Mouse (Mus musculus): Measurements from ENCODE around the gene Fam160b1. TPM values are rescaled to one million over a fixed set of nuclear protein-coding genes. Genes with fewer than 3 reads are reported as not detected.
A peak's percentile ranks its signal among the peaks of the same experiment; 100 is the strongest.

The Fam160b1 gene
- polyA plus RNA-seq, 1 experiment from 2014 or later, result 15.1 TPM

DNA sequence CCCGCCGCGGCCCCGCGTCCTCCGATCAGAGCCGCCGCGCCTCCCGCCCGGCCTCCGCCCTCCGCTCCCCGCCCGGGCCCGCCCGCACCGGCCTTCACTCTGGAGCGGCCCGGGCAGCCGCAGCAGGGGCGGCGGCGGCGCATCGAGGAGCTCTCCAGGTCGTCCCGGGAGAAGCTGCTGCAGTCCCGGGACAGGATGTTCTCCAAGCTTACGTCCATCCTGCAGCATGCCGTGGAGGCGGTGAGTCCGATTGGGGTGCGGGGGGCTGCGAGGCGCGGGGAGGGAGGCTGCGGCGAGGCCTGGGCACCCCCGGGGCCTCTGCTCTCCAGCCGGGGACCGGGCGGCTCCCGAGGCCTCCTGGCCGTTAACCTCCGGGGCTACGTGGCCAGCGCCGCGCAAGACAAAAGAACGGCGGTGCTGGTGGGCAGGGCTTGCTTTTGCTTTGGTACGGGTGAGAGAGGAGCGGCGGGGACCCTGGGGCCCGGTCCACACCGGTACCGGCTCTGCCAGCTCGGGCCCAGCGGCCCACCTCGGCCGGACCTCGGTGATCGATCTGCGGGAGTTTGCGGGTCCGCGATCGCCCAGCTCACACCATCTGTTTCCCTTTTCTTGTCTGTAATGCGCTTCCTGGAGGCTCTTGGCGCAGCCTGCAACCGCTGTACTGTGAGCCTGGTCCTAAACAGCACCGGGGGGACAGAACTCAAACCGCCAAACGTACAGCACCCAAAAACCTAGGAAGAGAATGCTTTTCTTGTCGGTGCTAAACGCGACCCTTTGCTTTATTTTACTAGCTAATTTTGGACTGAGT is 855 bp downstream of the Fam160b1 start:
- H3K27me3 ChIP-seq (ENCODE audit: control insufficient read depth, insufficient read depth, low read length), result no peaks in the 10 kb centered on the region
- peak overlapping the region; percentile 80 to 85 for H3K4me3 ChIP-seq (ENCODE audit: control insufficient read depth in 1 of 2, insufficient read depth in 1 of 2, low read depth in 1 of 2, low read length in 2 of 2)
- no peaks in the 10 kb centered on the region for H3K36me3 ChIP-seq (ENCODE audit: control insufficient read depth, insufficient read depth, low read length)
- under 1% methylated on average over 57 of the region's 78 CpGs for WGBS
- H3K4me2 ChIP-seq (ENCODE audit: low read length), result peak overlapping the region; percentile 74
- peak overlapping the region; percentile 90 to 97 for H3K27ac ChIP-seq (replicated peaks in 1 of 2; ENCODE audit: control insufficient read depth in 1 of 2, insufficient read depth in 1 of 2, low read depth in 2 of 2, low read length in 2 of 2)
- ATAC-seq (ENCODE audit: insufficient number of reproducible peaks, insufficient read depth, low FRiP score, low read depth), result peak; percentile 36
- peaks cover 29 to 58% of the 10 kb centered on the region in 2 experiments for H3K4me1 ChIP-seq (ENCODE audit: control insufficient read depth in 2 of 2, insufficient read depth in 2 of 2, low read length in 2 of 2)
- H3K9me3 ChIP-seq (ENCODE audit: control insufficient read depth, low read length), result no peaks in the 10 kb centered on the region
- peak overlapping the region; percentile 100 for H3K9ac ChIP-seq (ENCODE audit: low read length)

DNA sequence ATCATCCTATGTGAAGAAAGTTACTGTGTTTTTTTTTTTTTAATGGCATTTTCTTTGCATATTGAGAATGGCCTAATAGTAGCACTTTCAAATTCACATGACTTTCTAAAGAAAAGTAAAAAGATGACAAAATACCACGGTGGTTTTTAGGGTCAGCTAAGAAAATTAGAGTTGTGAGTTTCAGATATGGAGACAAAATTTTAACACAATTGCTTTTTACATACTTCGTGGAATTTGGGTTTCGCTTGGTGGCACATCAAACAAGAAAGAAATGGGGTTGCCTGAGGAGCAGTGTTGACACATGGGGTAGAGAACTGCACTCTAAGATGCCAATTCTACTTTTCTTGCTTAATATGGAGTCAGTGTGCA is 1.4 kb downstream of the Fam160b1 start:
- Histone ChIP-seq H3K9me3 (ENCODE audit: control insufficient read depth, low read length) (no peaks in the 10 kb centered on the region), H3K27me3 (ENCODE audit: control insufficient read depth, insufficient read depth, low read length) (no peaks in the 10 kb centered on the region), H3K4me3 (ENCODE audit: control insufficient read depth in 1 of 2, insufficient read depth in 1 of 2, low read depth in 1 of 2, low read length in 2 of 2) (peak overlapping the region; percentile 80 to 85), H3K4me2 (ENCODE audit: low read length) (peak overlapping the region; percentile 74), H3K36me3 (ENCODE audit: control insufficient read depth, insufficient read depth, low read length) (no peaks in the 10 kb centered on the region), H3K4me1 (ENCODE audit: control insufficient read depth in 2 of 2, insufficient read depth in 2 of 2, low read length in 2 of 2) (peaks cover 32 to 63% of the 10 kb centered on the region in 2 experiments), H3K9ac (ENCODE audit: low read length) (peak overlapping the region; percentile 100), H3K27ac (replicated peaks in 1 of 2; ENCODE audit: control insufficient read depth in 1 of 2, insufficient read depth in 1 of 2, low read depth in 2 of 2, low read length in 2 of 2) (peak overlapping the region; percentile 90 to 97)
- WGBS, result 15% methylated on average over 3 of the region's 3 CpGs
- ATAC-seq (ENCODE audit: insufficient number of reproducible peaks, insufficient read depth, low FRiP score, low read depth), result no peak

DNA sequence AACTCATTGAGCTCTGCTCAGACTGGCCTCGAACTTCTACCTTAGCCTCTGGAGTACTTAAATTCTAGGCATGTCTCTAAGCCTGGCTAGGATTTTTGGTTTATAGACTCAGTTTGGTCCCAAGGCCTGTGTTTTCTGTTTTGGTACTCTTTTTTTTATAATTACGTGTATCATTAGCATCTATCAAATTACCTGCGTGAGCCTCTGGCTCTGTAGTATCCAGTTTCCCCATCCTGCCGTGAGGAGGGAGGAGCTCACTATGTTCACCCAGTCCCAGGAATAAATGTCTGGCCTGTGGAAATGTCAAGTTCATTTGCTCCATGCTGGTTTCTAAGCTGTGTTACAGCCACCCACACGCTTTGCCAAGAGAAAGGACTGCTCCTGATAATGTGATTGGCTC is 2.1 kb downstream of the Fam160b1 start:
- Histone ChIP-seq H3K27me3 (ENCODE audit: control insufficient read depth, insufficient read depth, low read length) (no peaks in the 10 kb centered on the region), H3K4me1 (ENCODE audit: control insufficient read depth in 2 of 2, insufficient read depth in 2 of 2, low read length in 2 of 2) (peaks cover 37 to 69% of the 10 kb centered on the region in 2 experiments), H3K27ac (replicated peaks in 1 of 2; ENCODE audit: control insufficient read depth in 1 of 2, insufficient read depth in 1 of 2, low read depth in 2 of 2, low read length in 2 of 2) (peak overlapping the region; percentile 25 to 54; a peak in 3 of 4 replicates), H3K9ac (ENCODE audit: low read length) (peak overlapping the region; percentile 100), H3K4me2 (ENCODE audit: low read length) (peak overlapping the region; percentile 74), H3K4me3 (ENCODE audit: control insufficient read depth in 1 of 2, insufficient read depth in 1 of 2, low read depth in 1 of 2, low read length in 2 of 2) (peak overlapping the region in 1 of 2 experiments; percentile 85; a peak in 3 of 4 replicates), H3K36me3 (ENCODE audit: control insufficient read depth, insufficient read depth, low read length) (no peaks in the 10 kb centered on the region), H3K9me3 (ENCODE audit: control insufficient read depth, low read length) (no peaks in the 10 kb centered on the region)
- 46% methylated on average over 5 of the region's 5 CpGs for WGBS
- ATAC-seq (ENCODE audit: insufficient number of reproducible peaks, insufficient read depth, low FRiP score, low read depth), result no peak

DNA sequence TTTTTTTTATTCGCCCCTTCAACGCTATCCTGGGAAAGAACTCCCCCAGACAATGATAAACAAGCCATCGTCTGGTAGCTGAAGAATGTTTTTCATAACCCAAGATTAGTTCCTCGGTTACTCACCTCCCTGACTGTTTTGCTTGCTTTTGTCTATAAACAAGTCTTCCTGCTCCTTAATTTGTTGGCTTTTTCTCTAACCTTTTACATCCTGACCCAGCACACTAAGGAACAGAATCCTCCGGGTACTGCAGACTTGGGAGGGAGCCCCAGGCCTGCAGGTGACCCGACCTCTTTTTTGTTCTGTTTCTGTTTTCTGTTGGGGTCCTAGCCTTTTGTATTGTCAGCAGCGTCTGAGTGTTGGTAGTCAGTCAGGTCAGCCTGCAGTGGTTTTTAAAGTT is 2.6 kb downstream of the Fam160b1 start:
- ATAC-seq (ENCODE audit: insufficient number of reproducible peaks, insufficient read depth, low FRiP score, low read depth), result no peak
- H3K4me3 ChIP-seq (ENCODE audit: control insufficient read depth in 1 of 2, insufficient read depth in 1 of 2, low read depth in 1 of 2, low read length in 2 of 2), result peak overlapping the region in 1 of 2 experiments; percentile 85; a peak in 2 of 4 replicates
- peak overlapping the region; percentile 100; the same call in 1 of the 2 replicates for H3K9ac ChIP-seq (ENCODE audit: low read length)
- peak overlapping the region; percentile 8 to 25; a peak in 3 of 4 replicates for H3K27ac ChIP-seq (replicated peaks in 1 of 2; ENCODE audit: control insufficient read depth in 1 of 2, insufficient read depth in 1 of 2, low read depth in 2 of 2, low read length in 2 of 2)
- no peaks in the 10 kb centered on the region for H3K27me3 ChIP-seq (ENCODE audit: control insufficient read depth, insufficient read depth, low read length)
- peaks cover 40 to 74% of the 10 kb centered on the region in 2 experiments for H3K4me1 ChIP-seq (ENCODE audit: control insufficient read depth in 2 of 2, insufficient read depth in 2 of 2, low read length in 2 of 2)
- WGBS, result 29% methylated on average over 7 of the region's 7 CpGs
- H3K4me2 ChIP-seq (ENCODE audit: low read length), result peak overlapping the region; percentile 74
- H3K36me3 ChIP-seq (ENCODE audit: control insufficient read depth, insufficient read depth, low read length), result no peaks in the 10 kb centered on the region
- no peaks in the 10 kb centered on the region for H3K9me3 ChIP-seq (ENCODE audit: control insufficient read depth, low read length)

DNA sequence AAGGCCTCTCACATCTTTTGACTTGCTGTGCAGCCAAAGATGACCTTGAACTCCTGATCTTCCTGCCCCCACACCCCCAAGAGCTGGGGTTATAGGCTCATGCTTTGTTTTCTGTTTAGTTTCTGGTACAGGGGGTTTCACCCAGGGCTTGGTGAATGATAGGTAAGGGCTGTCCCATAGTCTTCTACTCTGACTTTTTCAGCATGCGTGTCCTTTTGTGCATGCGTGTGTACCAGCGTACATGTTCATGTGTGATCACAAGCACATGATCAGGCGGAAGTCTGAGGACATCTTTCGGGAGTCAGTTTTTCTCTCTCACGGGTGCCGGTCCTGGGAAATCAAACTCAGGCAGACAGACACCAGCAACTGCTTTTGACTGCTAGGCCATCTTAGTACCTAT is 3.1 kb downstream of the Fam160b1 start:
- peak overlapping the region; percentile 100; the same call in 1 of the 2 replicates for H3K9ac ChIP-seq (ENCODE audit: low read length)
- H3K27me3 ChIP-seq (ENCODE audit: control insufficient read depth, insufficient read depth, low read length), result no peaks in the 10 kb centered on the region
- peak overlapping the region; percentile 74; the same call in 1 of the 2 replicates for H3K4me2 ChIP-seq (ENCODE audit: low read length)
- WGBS, result 90% methylated on average over 7 of the region's 7 CpGs
- peaks cover 2% of the 10 kb centered on the region; the same call in 1 of the 2 replicates for H3K36me3 ChIP-seq (ENCODE audit: control insufficient read depth, insufficient read depth, low read length)
- peak overlapping the region in 1 of 2 experiments; percentile 8; a peak in 2 of 4 replicates for H3K27ac ChIP-seq (replicated peaks in 1 of 2; ENCODE audit: control insufficient read depth in 1 of 2, insufficient read depth in 1 of 2, low read depth in 2 of 2, low read length in 2 of 2)
- H3K4me1 ChIP-seq (ENCODE audit: control insufficient read depth in 2 of 2, insufficient read depth in 2 of 2, low read length in 2 of 2), result peaks cover 40 to 75% of the 10 kb centered on the region in 2 experiments
- no peaks in the 10 kb centered on the region for H3K9me3 ChIP-seq (ENCODE audit: control insufficient read depth, low read length)
- no peak for ATAC-seq (ENCODE audit: insufficient number of reproducible peaks, insufficient read depth, low FRiP score, low read depth)
- no peak overlapping the region for H3K4me3 ChIP-seq (ENCODE audit: control insufficient read depth in 1 of 2, insufficient read depth in 1 of 2, low read depth in 1 of 2, low read length in 2 of 2)

DNA sequence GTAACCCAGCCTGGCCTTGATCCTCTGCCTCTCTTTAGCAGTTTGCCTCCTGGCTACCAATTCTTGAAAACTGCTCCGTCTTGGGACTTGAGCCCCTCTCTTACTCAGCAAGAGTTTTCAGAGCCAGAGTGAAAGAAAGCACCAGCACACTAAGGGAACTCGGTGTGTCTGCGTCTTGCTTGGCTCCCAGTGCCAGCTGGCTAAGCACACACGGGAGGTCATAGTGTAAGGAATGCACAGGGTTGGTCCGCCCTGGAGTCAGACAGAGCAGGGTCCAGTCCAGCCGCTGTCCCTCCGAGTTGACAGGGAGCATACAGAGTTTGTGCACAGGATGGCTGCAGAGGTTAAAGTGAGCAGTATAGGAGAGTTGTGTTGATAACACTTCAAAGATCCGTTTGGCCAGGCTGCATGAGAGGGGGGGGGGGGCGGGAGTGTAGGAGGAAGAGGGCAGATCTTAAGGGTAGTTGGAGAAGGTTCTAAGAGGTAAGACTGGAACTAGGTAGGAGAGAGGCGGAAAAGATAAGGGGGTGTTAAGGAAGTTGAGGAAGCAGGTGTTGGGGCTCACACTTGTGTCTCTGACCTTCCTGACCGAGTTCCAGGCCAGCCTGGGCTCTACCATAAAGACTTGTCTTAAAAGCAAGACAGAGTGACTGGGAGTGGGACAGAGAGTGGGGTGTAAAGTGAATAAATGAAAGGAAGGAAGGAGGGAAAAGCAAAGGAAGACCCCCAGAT is 4.6 kb downstream of the Fam160b1 start:
- WGBS, result 16% methylated on average over 11 of the region's 11 CpGs
- Histone ChIP-seq H3K27ac (replicated peaks in 1 of 2; ENCODE audit: control insufficient read depth in 1 of 2, insufficient read depth in 1 of 2, low read depth in 2 of 2, low read length in 2 of 2) (peak overlapping the region; percentile 74 to 83), H3K27me3 (ENCODE audit: control insufficient read depth, insufficient read depth, low read length) (no peaks in the 10 kb centered on the region), H3K4me1 (ENCODE audit: control insufficient read depth in 2 of 2, insufficient read depth in 2 of 2, low read length in 2 of 2) (peaks cover 37 to 63% of the 10 kb centered on the region in 2 experiments), H3K4me3 (ENCODE audit: control insufficient read depth in 1 of 2, insufficient read depth in 1 of 2, low read depth in 1 of 2, low read length in 2 of 2) (no peak overlapping the region; a peak in 1 of 4 replicates), H3K36me3 (ENCODE audit: control insufficient read depth, insufficient read depth, low read length) (peaks cover 18% of the 10 kb centered on the region), H3K9me3 (ENCODE audit: control insufficient read depth, low read length) (no peaks in the 10 kb centered on the region), H3K4me2 (ENCODE audit: low read length) (peak overlapping the region; percentile 51), H3K9ac (ENCODE audit: low read length) (peak overlapping the region; percentile 49; the same call in 1 of the 2 replicates)
- ATAC-seq (ENCODE audit: insufficient number of reproducible peaks, insufficient read depth, low FRiP score, low read depth), result no peak

DNA sequence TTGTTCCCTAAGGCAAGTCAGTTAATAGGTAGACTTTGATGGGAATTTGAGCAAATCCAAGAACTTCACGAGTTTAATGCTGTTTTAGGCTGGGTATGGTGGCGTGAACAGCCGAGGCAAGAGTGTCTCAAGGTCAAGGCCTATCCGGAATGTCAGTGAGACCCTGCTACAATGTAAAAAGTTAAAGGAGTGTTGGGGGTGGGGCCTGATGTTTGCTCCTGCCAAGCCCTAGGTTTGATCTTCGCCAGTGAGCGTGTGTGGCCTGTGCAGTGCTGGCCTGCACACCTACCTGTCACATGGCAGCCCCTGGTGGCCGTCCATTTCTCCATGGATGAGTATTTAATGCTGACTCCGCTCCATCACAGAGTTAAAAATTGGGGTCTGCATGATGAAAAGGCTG is 5.5 kb downstream of the Fam160b1 start:
- ATAC-seq (ENCODE audit: insufficient number of reproducible peaks, insufficient read depth, low FRiP score, low read depth), result no peak
- H3K4me1 ChIP-seq (ENCODE audit: control insufficient read depth in 2 of 2, insufficient read depth in 2 of 2, low read length in 2 of 2), result peaks cover 37 to 63% of the 10 kb centered on the region in 2 experiments
- H3K27me3 ChIP-seq (ENCODE audit: control insufficient read depth, insufficient read depth, low read length), result no peaks in the 10 kb centered on the region
- H3K36me3 ChIP-seq (ENCODE audit: control insufficient read depth, insufficient read depth, low read length), result peaks cover 27% of the 10 kb centered on the region
- 44% methylated on average over 8 of the region's 8 CpGs for WGBS
- H3K9me3 ChIP-seq (ENCODE audit: control insufficient read depth, low read length), result no peaks in the 10 kb centered on the region
- no peak overlapping the region for H3K9ac ChIP-seq (ENCODE audit: low read length)
- H3K27ac ChIP-seq (replicated peaks in 1 of 2; ENCODE audit: control insufficient read depth in 1 of 2, insufficient read depth in 1 of 2, low read depth in 2 of 2, low read length in 2 of 2), result peak overlapping the region; percentile 24 to 74
- 0 out of 2 replicates have a peak overlapping the region, but pooled peaks have one; percentile 51 for H3K4me2 ChIP-seq (ENCODE audit: low read length)
- H3K4me3 ChIP-seq (ENCODE audit: control insufficient read depth in 1 of 2, insufficient read depth in 1 of 2, low read depth in 1 of 2, low read length in 2 of 2), result no peak overlapping the region

All from heart, embryonic 14.5 days (tissue).